Mouse (Mus musculus) heart, embryonic 11.5 days (tissue): ENCODE measurements around the gene Ubfd1. TPM values are rescaled to one million over a fixed set of nuclear protein-coding genes. Genes with fewer than 3 reads are reported as not detected.

Experiments used
- ATAC-seq: fragments of 200-750 bp; cut with Nextera tagmentation; replicated peaks from 2 replicates; pipeline ENCODE4 v1.8.0; 2017; ENCODE audit warnings: moderate library complexity; ENCODE audit not compliant: insufficient number of reproducible peaks, low FRiP score, low TSS enrichment
- H3K27ac ChIP-seq: fragments of 300-500 bp; sonication (generic); 2 replicates; pipeline ENCODE4 v1.5.1; 2014; ENCODE audit warnings: mild to moderate bottlenecking, low read depth, low read length
- H3K27me3 ChIP-seq: fragments of 300-500 bp; sonication (generic); 2 replicates; pipeline ENCODE4 v1.6.1; 2014; ENCODE audit warnings: mild to moderate bottlenecking, low read length, mixed read lengths; ENCODE audit not compliant: control insufficient read depth, insufficient read depth
- H3K36me3 ChIP-seq: fragments of 300-500 bp; sonication (generic); 2 replicates; pipeline ENCODE4 v1.6.1; 2014; ENCODE audit warnings: mild to moderate bottlenecking, low read length, moderate library complexity, mixed read lengths; ENCODE audit not compliant: control insufficient read depth, insufficient read depth
- H3K4me1 ChIP-seq: fragments of 300-500 bp; sonication (generic); 2 replicates; pipeline ENCODE4 v1.6.1; 2014; ENCODE audit warnings: low read length; ENCODE audit not compliant: control insufficient read depth, insufficient read depth
- H3K4me2 ChIP-seq: fragments of 300-500 bp; sonication (generic); 2 replicates; pipeline ENCODE4 v1.6.1; 2014; ENCODE audit warnings: mild to moderate bottlenecking, moderate library complexity
- H3K4me3 ChIP-seq: fragments of 300-500 bp; sonication (generic); 2 replicates; pipeline ENCODE4 v1.5.1; 2014; ENCODE audit warnings: low read depth, low read length
- H3K9ac ChIP-seq: fragments of 300-500 bp; sonication (generic); 2 replicates; pipeline ENCODE4 v1.6.1; 2014; ENCODE audit warnings: mild to moderate bottlenecking, low read depth, low read length, moderate library complexity
- H3K9me3 ChIP-seq: fragments of 300-500 bp; sonication (generic); replicated peaks from 2 replicates; pipeline ENCODE4 v1.6.1; 2016; ENCODE audit warnings: low read length; ENCODE audit not compliant: control insufficient read depth
- WGBS: fragments of 180-500 bp; shearing (Covaris S2); extraction: QIAGEN DNeasy Blood & Tissue Kit; methylation state at CpG from one replicate; pipeline ENCODE4 v1.1.7; 2014; ENCODE audit not compliant: insufficient replicate concordance; 5-methylcytosine and 5-hydroxymethylcytosine counted together
- polyA plus RNA-seq: library from polyadenylated mRNA; unstranded; fragments of >200 nt; fragmentation: Nextera tagmentation; extraction: Ambion mirVana; gene quantifications from 2 replicates; pipeline ENCODE4 v1.2.1, GENCODE M21; 2014

The Ubfd1 gene
- polyA plus RNA-seq, 1 experiment from 2014 or later, result 67.4 TPM

DNA sequence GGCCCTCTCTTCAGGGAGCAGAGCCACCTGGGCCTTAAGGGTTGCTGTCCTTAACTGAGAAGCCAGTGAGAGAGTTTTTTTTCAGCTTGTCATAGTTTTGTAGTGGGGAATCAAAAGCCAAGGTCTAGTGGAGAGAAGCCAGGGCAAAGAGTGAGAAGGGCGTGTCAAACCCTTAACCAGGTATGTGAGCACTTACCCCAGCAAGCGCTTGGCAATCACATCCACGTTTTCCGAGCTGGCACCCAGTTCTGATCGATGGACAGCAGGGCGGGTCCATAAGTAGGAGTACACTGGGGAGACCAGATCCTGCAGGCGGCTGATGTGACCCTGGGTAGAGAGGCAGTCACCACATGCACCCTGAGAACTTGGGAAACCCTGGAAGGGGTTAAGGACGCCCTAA lies 22.9 kb upstream of the Ubfd1 start:
- ATAC-seq, result no peak
- no peak overlapping the region for H3K9ac ChIP-seq
- H3K4me1 ChIP-seq, result peaks cover 36% of the 10 kb centered on the region
- peaks cover 4% of the 10 kb centered on the region; the same call in 1 of the 2 replicates for H3K36me3 ChIP-seq
- H3K27ac ChIP-seq, result peak overlapping the region; percentile 95
- WGBS, result 87% methylated on average over 8 of the region's 8 CpGs
- H3K4me3 ChIP-seq, result no peak overlapping the region
- H3K27me3 ChIP-seq, result no peaks in the 10 kb centered on the region
- H3K4me2 ChIP-seq, result peak overlapping the region; percentile 12
- no peaks in the 10 kb centered on the region for H3K9me3 ChIP-seq

DNA sequence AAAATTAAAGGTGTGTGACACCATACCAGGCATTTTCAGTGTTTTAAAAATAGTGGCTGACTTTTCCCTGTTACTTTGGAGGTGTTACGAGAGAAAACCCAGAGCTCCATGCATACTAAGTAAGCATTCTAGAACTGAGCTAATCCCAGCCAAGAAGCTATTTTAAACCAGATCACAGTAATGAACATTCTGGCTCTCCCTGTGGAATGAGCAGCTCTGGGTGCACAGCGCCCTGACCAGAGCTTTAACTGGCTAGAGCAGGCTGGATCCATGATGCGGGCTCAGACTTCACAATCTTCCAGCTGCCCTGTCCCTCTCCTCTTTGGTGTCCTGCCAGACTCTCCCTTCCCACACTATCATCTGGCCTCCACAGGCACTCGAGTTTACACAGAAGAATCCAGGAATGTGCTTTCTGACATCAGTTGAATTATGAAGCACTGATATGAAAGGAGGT lies 21.8 kb upstream of the Ubfd1 start:
- Histone ChIP-seq H3K27me3 (no peaks in the 10 kb centered on the region), H3K4me2 (peak overlapping the region; percentile 52), H3K9me3 (no peaks in the 10 kb centered on the region), H3K4me1 (peaks cover 37% of the 10 kb centered on the region), H3K9ac (peak overlapping the region; percentile 54), H3K4me3 (no peak overlapping the region), H3K27ac (peak overlapping the region; percentile 95), H3K36me3 (no peaks in the 10 kb centered on the region)
- ATAC-seq, result peak; percentile 56
- WGBS, result 47% methylated on average over 4 of the region's 4 CpGs

DNA sequence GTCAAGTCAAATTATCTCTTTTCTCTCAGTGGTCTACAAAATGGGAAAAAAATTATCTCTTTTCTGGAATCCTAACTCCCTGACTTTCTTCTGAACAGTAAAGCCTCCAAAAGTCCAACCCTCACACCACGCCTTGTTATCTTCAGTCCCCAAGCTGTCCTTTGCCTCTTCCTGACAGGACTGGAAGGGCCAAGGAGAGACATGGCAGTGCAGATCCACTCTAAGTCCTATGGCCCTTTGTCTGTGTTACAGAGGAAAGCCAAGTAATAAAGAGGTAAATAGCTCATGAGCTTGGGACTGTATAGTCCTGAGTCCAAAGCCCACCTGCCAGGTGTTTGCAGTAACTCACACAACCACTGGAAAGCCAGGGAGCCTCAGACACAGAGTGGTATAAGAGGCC lies 21.3 kb upstream of the Ubfd1 start:
- Histone ChIP-seq H3K4me1 (peaks cover 37% of the 10 kb centered on the region), H3K36me3 (no peaks in the 10 kb centered on the region), H3K4me3 (peak overlapping the region; percentile 17; the same call in 1 of the 2 replicates), H3K9ac (peak overlapping the region; percentile 54), H3K27ac (peak overlapping the region; percentile 95), H3K27me3 (no peaks in the 10 kb centered on the region), H3K9me3 (no peaks in the 10 kb centered on the region), H3K4me2 (peak overlapping the region; percentile 52)
- WGBS, result 26% methylated on average over 1 of the region's 1 CpGs
- no peak for ATAC-seq

DNA sequence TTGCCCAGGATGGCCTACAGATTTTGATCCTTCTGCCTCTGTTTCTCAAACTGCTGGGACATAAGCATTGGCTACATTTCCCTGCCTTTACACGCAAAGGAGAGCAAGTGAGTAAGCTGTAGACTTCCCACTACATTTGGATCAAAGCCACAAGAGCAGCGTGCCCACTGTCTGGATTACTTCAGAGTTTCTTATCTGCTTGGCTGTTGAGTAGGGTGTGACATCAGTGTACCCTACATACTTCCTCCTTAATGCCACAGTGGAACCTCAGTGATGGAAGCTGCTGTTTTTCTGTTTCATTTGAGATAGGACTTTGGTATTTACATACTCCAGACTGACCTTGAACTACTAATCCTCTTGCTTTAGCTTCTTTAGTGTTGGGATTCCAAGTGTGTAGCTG lies 20.2 kb upstream of the Ubfd1 start:
- 24% methylated on average over 2 of the region's 2 CpGs for WGBS
- no peak overlapping the region; the same call in 1 of the 2 replicates for H3K4me2 ChIP-seq
- peak overlapping the region; percentile 95 for H3K27ac ChIP-seq
- ATAC-seq, result peak; percentile 33
- H3K27me3 ChIP-seq, result no peaks in the 10 kb centered on the region
- peaks cover 37% of the 10 kb centered on the region for H3K4me1 ChIP-seq
- H3K9me3 ChIP-seq, result no peaks in the 10 kb centered on the region
- H3K36me3 ChIP-seq, result 0 out of 2 replicates have a peak, but pooled peaks cover 6% of the 10 kb centered on the region
- H3K9ac ChIP-seq, result peak overlapping the region; percentile 36; the same call in 1 of the 2 replicates
- H3K4me3 ChIP-seq, result peak overlapping the region; percentile 17; the same call in 1 of the 2 replicates

DNA sequence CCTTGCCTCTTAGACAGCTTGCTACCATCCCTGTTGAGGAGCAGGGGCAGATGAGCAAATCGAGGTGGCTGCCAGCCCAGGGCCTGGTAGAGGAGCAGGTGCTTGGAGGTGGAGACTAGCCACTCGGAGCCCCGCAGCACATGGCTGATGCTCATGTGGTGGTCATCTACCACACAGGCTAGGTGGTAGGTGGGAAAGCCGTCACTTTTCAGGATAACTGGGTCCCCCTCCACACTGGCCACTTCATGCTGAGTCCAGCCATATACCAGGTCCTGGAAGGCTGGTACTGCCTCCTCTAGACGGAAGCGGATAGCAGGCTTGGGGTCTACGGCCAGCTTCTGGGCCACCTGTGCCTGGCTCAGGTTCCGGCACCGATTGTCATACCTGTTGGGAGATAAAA lies 18.8 kb upstream of the Ubfd1 start:
- ATAC-seq, result no peak
- Histone ChIP-seq H3K4me1 (peaks cover 37% of the 10 kb centered on the region), H3K36me3 (0 out of 2 replicates have a peak, but pooled peaks cover 6% of the 10 kb centered on the region), H3K27me3 (no peaks in the 10 kb centered on the region), H3K4me2 (no peak overlapping the region), H3K27ac (peak overlapping the region; percentile 50; the same call in 1 of the 2 replicates), H3K9me3 (no peaks in the 10 kb centered on the region), H3K9ac (no peak overlapping the region), H3K4me3 (no peak overlapping the region)
- 90% methylated on average over 9 of the region's 9 CpGs for WGBS

DNA sequence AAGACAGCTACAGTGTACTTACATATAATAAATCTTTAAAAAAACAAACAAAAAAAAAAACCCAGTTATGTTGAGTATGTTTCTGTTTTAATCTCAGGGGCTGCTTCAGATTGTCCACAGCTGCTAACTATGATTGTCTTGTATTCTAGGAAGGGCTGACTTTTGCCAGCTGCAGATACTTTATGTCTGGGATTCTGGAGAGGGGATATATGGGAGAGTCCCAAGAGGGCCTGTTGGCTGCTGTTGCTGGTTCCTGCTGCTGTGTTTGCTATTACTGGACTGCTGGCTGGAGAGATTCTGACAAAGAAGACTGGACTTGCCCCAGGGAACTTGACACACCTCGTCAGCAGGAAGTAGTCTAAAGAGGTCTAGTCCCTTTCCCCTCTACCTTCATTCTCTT lies 16.1 kb upstream of the Ubfd1 start:
- Histone ChIP-seq H3K9me3 (no peaks in the 10 kb centered on the region), H3K4me2 (no peak overlapping the region), H3K9ac (no peak overlapping the region), H3K4me1 (peaks cover 32% of the 10 kb centered on the region), H3K27ac (no peak overlapping the region), H3K27me3 (no peaks in the 10 kb centered on the region), H3K36me3 (peaks cover 13% of the 10 kb centered on the region; the same call in 1 of the 2 replicates), H3K4me3 (no peak overlapping the region)
- ATAC-seq, result no peak
- 70% methylated on average over 1 of the region's 1 CpGs for WGBS

DNA sequence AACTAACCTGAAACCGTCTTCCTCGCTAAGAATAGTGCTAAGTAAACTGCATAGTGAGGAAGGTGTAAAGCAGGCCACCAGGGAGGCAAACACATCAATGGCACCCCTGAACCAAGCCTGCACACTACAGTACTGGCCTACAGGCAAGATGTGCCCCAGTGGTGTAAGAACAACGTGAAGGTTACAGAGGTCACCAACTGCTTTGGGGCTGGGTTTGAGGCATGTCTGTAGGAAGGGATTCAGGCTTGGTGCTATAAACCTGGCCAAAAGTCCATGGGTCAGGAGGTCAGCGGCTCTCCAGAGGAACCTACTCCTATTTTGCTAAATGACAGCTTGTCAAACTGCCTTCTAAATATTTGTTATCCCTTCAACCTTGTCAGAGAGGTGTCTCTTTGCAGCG lies 10.3 kb upstream of the Ubfd1 start:
- Histone ChIP-seq H3K4me1 (no peaks in the 10 kb centered on the region), H3K27me3 (no peaks in the 10 kb centered on the region), H3K9ac (no peak overlapping the region), H3K4me2 (no peak overlapping the region), H3K4me3 (no peak overlapping the region), H3K27ac (no peak overlapping the region), H3K36me3 (peaks cover 10% of the 10 kb centered on the region), H3K9me3 (no peaks in the 10 kb centered on the region)
- ATAC-seq, result no peak
- WGBS, result 83% methylated on average over 5 of the region's 5 CpGs

DNA sequence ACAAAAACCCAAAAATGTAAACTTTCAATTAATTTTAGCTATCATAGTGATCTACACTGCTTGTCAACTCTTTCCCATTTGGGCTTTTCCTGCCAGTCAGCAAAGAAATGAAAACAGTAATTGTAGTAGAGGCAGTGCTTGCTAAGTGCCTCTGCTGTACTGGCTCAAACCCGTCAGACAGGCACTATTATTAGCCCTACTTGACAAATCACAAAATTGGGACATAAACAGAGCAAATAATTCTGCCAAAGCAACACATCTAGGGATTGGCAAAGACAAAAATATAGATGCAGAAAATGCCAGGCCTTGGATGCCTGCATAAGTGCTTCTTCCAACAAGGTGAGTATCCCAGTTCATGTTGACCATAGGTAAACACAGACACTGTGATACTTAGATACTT lies 1.3 kb upstream of the Ubfd1 start:
- peaks cover 13% of the 10 kb centered on the region for H3K4me1 ChIP-seq
- H3K4me2 ChIP-seq, result peak overlapping the region; percentile 74
- H3K36me3 ChIP-seq, result peaks cover 6% of the 10 kb centered on the region
- ATAC-seq, result no peak
- H3K27me3 ChIP-seq, result no peaks in the 10 kb centered on the region
- 0 out of 2 replicates have a peak overlapping the region, but pooled peaks have one; percentile 31 for H3K9ac ChIP-seq
- H3K27ac ChIP-seq, result peak overlapping the region; percentile 37
- H3K9me3 ChIP-seq, result no peaks in the 10 kb centered on the region
- peak overlapping the region; percentile 6 for H3K4me3 ChIP-seq
- WGBS, result 50% methylated on average over 1 of the region's 1 CpGs
